ENCODE assay signal across 8 mouse cellular contexts in the genomic region with DNA sequence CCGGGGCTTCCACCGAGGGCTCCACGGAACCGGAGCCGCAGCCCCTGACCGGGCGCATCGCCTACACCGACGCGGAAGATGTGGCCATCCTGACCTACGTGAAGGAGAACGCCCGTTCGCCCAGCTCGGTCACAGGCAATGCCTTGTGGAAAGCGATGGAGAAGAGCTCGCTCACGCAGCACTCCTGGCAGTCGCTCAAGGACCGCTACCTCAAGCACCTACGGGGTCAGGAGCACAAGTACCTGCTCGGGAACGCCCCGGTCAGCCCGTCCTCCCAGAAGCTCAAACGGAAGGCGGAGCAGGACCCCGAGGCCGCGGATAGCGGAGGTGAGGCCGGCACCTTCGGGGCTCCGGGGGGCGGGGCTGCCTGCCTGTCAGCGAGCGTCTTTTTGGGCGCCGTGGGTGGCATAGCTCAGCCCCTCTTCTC. TPM values are rescaled to one million over a fixed set of nuclear protein-coding genes. Genes with fewer than 3 reads are reported as not detected.
DNase-seq lines count a peak whose midpoint lies in the region; ATAC-seq and TF ChIP-seq lines count a peak whose summit lies in the region.

No protein-coding gene starts in this region.

- peak overlapping the region; percentile 82 for H3K27ac ChIP-seq in intestine, embryonic 16.5 days (ENCODE audit: low read length)
- peak overlapping the region; percentile 90 for H3K27ac ChIP-seq in liver, embryonic 12.5 days
- peak overlapping the region; percentile 92 for H3K27ac ChIP-seq in midbrain, postnatal 0 days (ENCODE audit: low read depth, low read length)

- no peaks in the 10 kb centered on the region for H3K36me3 ChIP-seq in intestine, embryonic 16.5 days (ENCODE audit: control insufficient read depth, insufficient read depth, low read length)
- peaks cover 36% of the 10 kb centered on the region for H3K36me3 ChIP-seq in liver, embryonic 12.5 days
- peaks cover 3% of the 10 kb centered on the region; the same call in 1 of the 2 replicates for H3K36me3 ChIP-seq in midbrain, postnatal 0 days (ENCODE audit: insufficient read depth, low read length)

- ATAC-seq in intestine, embryonic 16.5 days: peak; percentile 62
- ATAC-seq in liver, embryonic 12.5 days: peak; percentile 57
- ATAC-seq in midbrain, postnatal 0 days (ENCODE audit: low FRiP score): peak; percentile 65; the same call in 1 of the 2 replicates

- under 1% methylated on average over 40 of the region's 40 CpGs for WGBS in intestine, embryonic 16.5 days
- under 1% methylated on average over 40 of the region's 40 CpGs for WGBS in liver, embryonic 12.5 days (ENCODE audit: insufficient replicate concordance)
- WGBS in midbrain, postnatal 0 days: under 1% methylated on average over 40 of the region's 40 CpGs

- peak overlapping the region; percentile 96 for H3K4me3 ChIP-seq in intestine, embryonic 16.5 days (ENCODE audit: low read length)
- peak overlapping the region; percentile 89 for H3K4me3 ChIP-seq in liver, embryonic 12.5 days
- peak overlapping the region; percentile 96 for H3K4me3 ChIP-seq in midbrain, postnatal 0 days (ENCODE audit: low read depth, low read length)

- no peaks in the 10 kb centered on the region for H3K27me3 ChIP-seq in intestine, embryonic 16.5 days (replicated peaks; ENCODE audit: control insufficient read depth, insufficient read depth, low read length)
- H3K27me3 ChIP-seq in liver, embryonic 12.5 days (replicated peaks): no peaks in the 10 kb centered on the region
- no peaks in the 10 kb centered on the region for H3K27me3 ChIP-seq in midbrain, postnatal 0 days (ENCODE audit: insufficient read depth, low read length)

- DNase-seq in layer of hippocampus, adult 18-20 months (ENCODE audit: low spot score in 2 of 2): peak; percentile 24 to 38
- DNase-seq in layer of hippocampus, adult 8-10 months (ENCODE audit: low spot score in 2 of 2): no peak
- DNase-seq in cerebellum, adult 9-11 months: peak; percentile 67
- DNase-seq in frontal cortex, postnatal 36 days (ENCODE audit: low spot score in 2 of 2): peak; percentile 19 to 24
- DNase-seq in midbrain, postnatal 0 days (ENCODE audit: low spot score): no peak
- peak; percentile 39 to 52 for DNase-seq in spleen, postnatal 36 days (ENCODE audit: low spot score in 2 of 2)

- H3K9me3 ChIP-seq in intestine, embryonic 16.5 days (ENCODE audit: control insufficient read depth, low read length): no peaks in the 10 kb centered on the region
- no peaks in the 10 kb centered on the region for H3K9me3 ChIP-seq in liver, embryonic 12.5 days (replicated peaks)
- no peaks in the 10 kb centered on the region for H3K9me3 ChIP-seq in midbrain, postnatal 0 days (ENCODE audit: low read length)

- TF ChIP-seq CTCF in midbrain, postnatal 0 days (IDR thresholded peaks at IDR 0.05): no peak

- H3K9ac ChIP-seq in intestine, embryonic 16.5 days (ENCODE audit: low read depth, low read length): peak overlapping the region; percentile 88
- H3K9ac ChIP-seq in liver, embryonic 12.5 days: peak overlapping the region; percentile 91
- H3K9ac ChIP-seq in midbrain, postnatal 0 days (replicated peaks; ENCODE audit: low read length, poor library complexity, severe bottlenecking): peak overlapping the region; percentile 93

- H3K4me2 ChIP-seq in intestine, embryonic 16.5 days (ENCODE audit: low read depth, low read length): peak overlapping the region; percentile 83
- peak overlapping the region; percentile 96 for H3K4me2 ChIP-seq in liver, embryonic 12.5 days
- peak overlapping the region; percentile 84 for H3K4me2 ChIP-seq in midbrain, postnatal 0 days (ENCODE audit: low read depth, low read length, poor library complexity, severe bottlenecking)

- peaks cover 18% of the 10 kb centered on the region for H3K4me1 ChIP-seq in intestine, embryonic 16.5 days (ENCODE audit: control insufficient read depth, insufficient read depth, low read length)
- peaks cover 47% of the 10 kb centered on the region for H3K4me1 ChIP-seq in liver, embryonic 12.5 days
- peaks cover 10% of the 10 kb centered on the region for H3K4me1 ChIP-seq in midbrain, postnatal 0 days (ENCODE audit: insufficient read depth, low read length)

RNA-seq across cellular contexts. Expression of a gene that starts 0.6 kb away (rescaled TPM):
- total RNA-seq in layer of hippocampus, adult 18-20 months (2021): 10 to 100 TPM; 42.9 to 43.9 TPM
- total RNA-seq in layer of hippocampus, adult 8-10 months (2022): 10 to 100 TPM; 36.7 to 43.2 (median 39.2) TPM
- polyA plus RNA-seq in intestine, embryonic 16.5 days (2015; fragmentation: Nextera tagmentation; extraction: Ambion mirVana): 18.4 and 20.0 TPM in 2 replicates
- polyA plus RNA-seq in liver, embryonic 12.5 days (2016; fragmentation: Nextera tagmentation; extraction: Ambion mirVana): 9.8 and 10.8 TPM in 2 replicates
- 55.5 and 75.0 TPM in 2 replicates for total RNA-seq in midbrain, postnatal 0 days (2014; rRNA removed)
- polyA plus RNA-seq in midbrain, postnatal 0 days (2015; fragmentation: Nextera tagmentation; extraction: Ambion mirVana): 65.4 and 74.9 TPM in 2 replicates

RNA-seq across cellular contexts. Expression of a gene that starts 0.7 kb away (rescaled TPM):
- 10 to 100 TPM; 81.0 to 91.2 TPM for total RNA-seq in layer of hippocampus, adult 18-20 months (2021)
- total RNA-seq in layer of hippocampus, adult 8-10 months (2022): 10 to 100 TPM; 77.6 to 80.4 (median 78.2) TPM
- polyA plus RNA-seq in intestine, embryonic 16.5 days (2015; fragmentation: Nextera tagmentation; extraction: Ambion mirVana): 157 and 169 TPM in 2 replicates
- 162 and 163 TPM in 2 replicates for polyA plus RNA-seq in liver, embryonic 12.5 days (2016; fragmentation: Nextera tagmentation; extraction: Ambion mirVana)
- 88.6 and 106 TPM in 2 replicates for total RNA-seq in midbrain, postnatal 0 days (2014; rRNA removed)
- polyA plus RNA-seq in midbrain, postnatal 0 days (2015; fragmentation: Nextera tagmentation; extraction: Ambion mirVana): 160 and 163 TPM in 2 replicates

RNA-seq across cellular contexts. Expression of a gene that starts 3.0 kb away (rescaled TPM):
- under 1 TPM in 1 of 2 experiments, not detected in 1; 0.25 TPM for total RNA-seq in layer of hippocampus, adult 18-20 months (2021)
- total RNA-seq in layer of hippocampus, adult 8-10 months (2022): not detected
- 0.31 and 0.54 TPM in 2 replicates for polyA plus RNA-seq in intestine, embryonic 16.5 days (2015; fragmentation: Nextera tagmentation; extraction: Ambion mirVana)
- polyA plus RNA-seq in liver, embryonic 12.5 days (2016; fragmentation: Nextera tagmentation; extraction: Ambion mirVana): not detected in 2 replicates
- total RNA-seq in midbrain, postnatal 0 days (2014; rRNA removed): not detected in 2 replicates
- polyA plus RNA-seq in midbrain, postnatal 0 days (2015; fragmentation: Nextera tagmentation; extraction: Ambion mirVana): 0.36 and 0.99 TPM in 2 replicates

RNA-seq across cellular contexts. Expression of a gene that starts 19.7 kb away (rescaled TPM):
- total RNA-seq in layer of hippocampus, adult 18-20 months (2021): 1 to 10 TPM; 5.7 to 6.2 TPM
- 1 to 10 TPM; 4.9 to 8.8 (median 7.5) TPM for total RNA-seq in layer of hippocampus, adult 8-10 months (2022)
- 6.7 and 7.6 TPM in 2 replicates for polyA plus RNA-seq in intestine, embryonic 16.5 days (2015; fragmentation: Nextera tagmentation; extraction: Ambion mirVana)
- 6.9 and 7.3 TPM in 2 replicates for polyA plus RNA-seq in liver, embryonic 12.5 days (2016; fragmentation: Nextera tagmentation; extraction: Ambion mirVana)
- 3.4 and 5.2 TPM in 2 replicates for total RNA-seq in midbrain, postnatal 0 days (2014; rRNA removed)
- 3.8 and 4.7 TPM in 2 replicates for polyA plus RNA-seq in midbrain, postnatal 0 days (2015; fragmentation: Nextera tagmentation; extraction: Ambion mirVana)

Comparison
In these comparisons a context has a peak if more than half of its experiments do, and no peak if none do; other contexts are left out.
1. DNase-seq: peak in layer of hippocampus, adult 18-20 months (2 of 2), cerebellum, adult 9-11 months (single experiment), frontal cortex, postnatal 36 days (2 of 2) and spleen, postnatal 36 days (2 of 2); none in layer of hippocampus, adult 8-10 months (0 of 2) and midbrain, postnatal 0 days (single experiment).
2. Peak in every context shown above with its lines, with median percentiles within 50 percentile points of each other: ATAC-seq, H3K27ac ChIP-seq, H3K4me2 ChIP-seq, H3K4me3 ChIP-seq and H3K9ac ChIP-seq.